Mouse (Mus musculus) embryonic fibroblast, embryonic 13.5 days (primary cell): ENCODE data around the gene Bfsp2. TPM values are rescaled to one million over a fixed set of nuclear protein-coding genes. Genes with fewer than 3 reads are reported as not detected.

Source experiments
- H3K27ac ChIP-seq: 2 replicates; pipeline ENCODE4 v1.5.1; 2012; ENCODE audit warnings: low read length, control low read depth, inconsistent platforms; ENCODE audit not compliant: insufficient read depth
- H3K4me1 ChIP-seq: 2 replicates; pipeline ENCODE4 v1.6.1; 2011; ENCODE audit warnings: low read length; ENCODE audit not compliant: control insufficient read depth, insufficient read depth
- H3K4me3 ChIP-seq: 2 replicates; pipeline ENCODE4 v1.5.1; 2011; ENCODE audit warnings: mild to moderate bottlenecking, control low read depth, low read length; ENCODE audit not compliant: insufficient read depth
- CTCF ChIP-seq: IDR thresholded peaks from 2 replicates; pipeline ENCODE4 v1.5.1; 2011; ENCODE audit warnings: mild to moderate bottlenecking, control low read depth, low read length, moderate library complexity, borderline replicate concordance; ENCODE audit not compliant: insufficient read depth
- POLR2A ChIP-seq: IDR thresholded peaks from 2 replicates; pipeline ENCODE4 v1.6.1; 2011; ENCODE audit warnings: low read depth, mild to moderate bottlenecking, control low read depth, low read length, moderate library complexity
- polyA plus RNA-seq: library from polyadenylated mRNA; stranded (reverse); fragments of >200 nt; gene quantifications from 2 replicates; pipeline ENCODE4 v1.2.4, GENCODE M21; 2011; ENCODE audit warnings: low read depth; ENCODE audit not compliant: missing spikeins, insufficient read length

Gene Bfsp2
- polyA plus RNA-seq, 1 experiment = not detected

DNA sequence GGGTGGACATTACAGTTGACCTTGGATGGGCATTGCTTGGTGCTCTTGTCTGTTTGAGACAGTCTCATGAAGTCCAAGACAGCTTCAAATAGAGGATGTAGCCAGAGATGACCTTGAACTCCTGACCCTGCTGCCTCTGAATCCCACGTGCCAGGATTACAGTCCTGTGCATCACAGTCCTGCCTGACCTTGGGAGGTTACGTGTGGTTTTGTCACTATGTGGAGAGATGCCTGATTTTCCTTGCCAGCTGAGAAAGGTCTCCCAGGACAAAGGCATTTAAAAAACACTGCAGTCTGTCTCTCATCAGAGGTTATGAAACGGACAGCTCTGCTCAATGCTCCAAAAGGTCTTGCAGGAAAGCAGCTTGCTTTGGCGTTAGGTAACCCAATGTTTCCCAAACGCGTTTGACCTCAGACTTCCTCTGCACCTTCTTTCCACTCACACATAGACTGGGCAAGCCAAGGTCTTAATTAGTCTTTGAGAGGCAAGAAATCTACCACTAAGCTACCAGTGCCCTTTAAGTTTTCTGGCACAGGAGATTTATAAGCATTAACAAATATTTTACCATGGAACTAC is 88.3 kb downstream of the Bfsp2 start:
- Histone ChIP-seq H3K4me3 (no peak overlapping the region), H3K27ac (no peak overlapping the region), H3K4me1 (no peaks in the 10 kb centered on the region)
- no peak for TF ChIP-seq CTCF
- TF ChIP-seq POLR2A = no peak

DNA sequence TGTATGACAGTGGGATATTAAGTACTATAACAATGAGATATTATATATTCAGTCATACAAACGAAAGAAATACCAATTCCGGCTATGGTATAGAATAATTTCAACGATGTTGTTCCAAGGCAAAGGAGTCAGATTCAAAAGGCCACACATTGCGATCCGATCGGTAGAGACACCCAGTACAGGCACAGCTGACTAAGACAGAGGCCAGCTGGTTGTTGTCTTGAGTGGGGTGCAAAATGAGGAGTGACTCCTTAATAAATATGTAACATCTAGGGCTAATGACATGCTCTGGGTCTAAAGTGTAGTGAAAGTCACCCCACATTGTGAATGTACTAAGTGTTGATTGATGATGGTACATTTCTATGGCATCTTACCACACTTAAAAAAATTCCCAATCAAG is 91.0 kb downstream of the Bfsp2 start:
- Histone ChIP-seq H3K27ac (no peak overlapping the region), H3K4me3 (no peak overlapping the region), H3K4me1 (no peaks in the 10 kb centered on the region)
- no peak for TF ChIP-seq POLR2A
- no peak for TF ChIP-seq CTCF

DNA sequence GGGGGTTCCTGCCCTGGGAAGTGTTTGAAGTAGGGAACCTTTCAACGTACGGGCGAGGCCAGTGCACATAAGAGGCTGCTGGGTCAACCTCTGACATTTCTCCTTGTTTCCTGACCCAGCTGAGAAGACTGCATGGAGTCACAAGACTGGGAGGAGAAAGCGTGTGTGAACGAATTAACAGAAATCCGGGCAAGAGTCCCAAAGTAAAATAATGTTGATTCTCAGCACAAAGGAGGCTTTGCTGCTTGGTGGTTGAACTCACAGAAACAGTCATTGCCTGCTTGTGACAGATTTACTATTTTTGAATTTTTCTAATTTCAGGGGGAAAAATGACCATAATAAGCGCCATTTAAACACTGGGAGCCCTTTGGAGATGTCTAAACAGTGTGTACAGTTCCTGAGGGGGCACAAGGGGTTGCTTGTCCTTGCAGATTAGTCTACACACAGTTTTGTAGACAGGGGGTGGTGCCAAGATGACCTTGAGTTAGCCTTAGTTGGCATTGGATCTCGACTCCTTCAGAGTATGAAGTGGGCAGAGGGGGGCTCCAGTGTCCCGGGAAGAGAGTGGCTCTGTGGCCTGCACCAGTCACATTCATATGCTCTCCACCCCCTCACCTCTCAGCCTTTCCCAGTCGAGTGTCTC is 93.1 kb downstream of the Bfsp2 start:
- no peak overlapping the region for H3K4me3 ChIP-seq
- no peak overlapping the region for H3K27ac ChIP-seq
- TF ChIP-seq POLR2A (no peak), CTCF (no peak)
- H3K4me1 ChIP-seq = 0 out of 2 replicates have a peak, but pooled peaks cover 2% of the 10 kb centered on the region

DNA sequence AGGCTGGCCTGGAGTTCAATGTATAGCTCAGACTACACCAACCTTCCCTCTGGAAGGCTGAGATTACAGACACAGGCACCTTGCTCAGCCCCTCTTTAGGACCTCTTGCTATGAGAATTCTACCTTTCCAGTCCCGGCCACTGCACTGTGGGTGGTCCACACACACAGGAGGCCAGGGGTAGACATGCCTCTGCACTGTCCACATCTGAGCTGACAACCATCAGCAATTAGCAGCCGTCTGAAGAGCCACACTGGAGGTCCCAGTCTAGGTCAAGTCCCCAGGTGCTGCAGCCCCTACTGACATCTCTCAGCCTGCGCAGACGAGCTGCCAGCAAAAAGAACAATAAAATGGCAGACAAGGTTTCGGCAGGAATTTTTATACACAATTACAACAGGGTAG is 93.6 kb downstream of the Bfsp2 start:
- Histone ChIP-seq H3K4me3 (no peak overlapping the region), H3K4me1 (0 out of 2 replicates have a peak, but pooled peaks cover 2% of the 10 kb centered on the region), H3K27ac (no peak overlapping the region)
- no peak for TF ChIP-seq CTCF

DNA sequence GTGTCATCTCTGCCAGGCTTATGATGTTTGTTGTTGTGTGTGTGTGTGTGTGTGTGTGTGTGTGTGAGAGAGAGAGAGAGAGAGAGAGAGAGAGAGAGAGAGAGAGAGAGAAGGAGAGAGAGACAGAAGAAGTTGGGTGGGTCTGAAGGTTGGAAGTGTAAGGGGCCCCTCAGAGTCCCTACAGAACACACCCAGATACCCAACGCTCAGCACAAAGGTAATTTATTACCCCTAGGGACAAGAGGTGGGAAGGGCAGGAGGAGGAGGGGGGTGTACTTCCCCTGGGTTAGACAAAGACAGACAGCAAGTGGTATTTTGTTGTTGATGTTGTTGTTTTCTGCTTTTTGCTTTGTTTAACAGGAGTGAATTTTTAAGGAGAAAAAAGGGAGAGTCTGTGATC is 94.6 kb downstream of the Bfsp2 start:
- H3K4me3 ChIP-seq = no peak overlapping the region
- 0 out of 2 replicates have a peak, but pooled peaks cover 2% of the 10 kb centered on the region for H3K4me1 ChIP-seq
- TF ChIP-seq CTCF (no peak), POLR2A (no peak)

DNA sequence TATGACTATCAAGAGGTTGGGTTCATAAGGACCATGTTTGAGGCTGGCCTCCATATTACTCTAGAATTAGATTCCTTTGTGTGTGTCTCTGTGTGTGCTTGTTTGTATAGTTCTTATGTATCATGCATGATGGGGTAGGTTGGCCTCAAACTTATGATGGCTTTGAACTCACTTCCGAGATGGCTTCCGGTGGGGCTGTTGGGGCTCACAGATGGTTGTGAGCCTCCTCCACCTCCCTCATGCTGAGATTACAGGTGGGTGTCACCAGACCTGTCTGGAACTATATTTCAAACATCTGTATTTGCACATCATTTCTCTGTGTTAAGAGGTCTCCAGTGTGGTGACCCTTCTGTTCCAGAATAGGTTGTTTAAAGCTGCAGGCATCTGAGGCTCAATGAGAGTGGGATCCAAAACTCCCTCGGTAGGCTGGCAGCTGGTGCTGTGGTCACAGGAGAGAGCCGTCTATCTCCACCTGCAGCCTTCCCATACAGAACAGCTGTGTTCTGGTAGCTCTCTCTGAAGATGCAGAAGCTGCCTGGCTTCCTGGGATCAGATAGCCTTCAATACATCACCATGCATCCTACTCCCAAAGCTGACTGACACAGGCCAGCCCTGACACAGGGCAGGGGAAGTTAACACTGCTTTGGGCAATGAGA is 96.0 kb downstream of the Bfsp2 start:
- H3K4me3 ChIP-seq = no peak overlapping the region
- no peak overlapping the region for H3K27ac ChIP-seq
- 0 out of 2 replicates have a peak, but pooled peaks cover 2% of the 10 kb centered on the region for H3K4me1 ChIP-seq
- TF ChIP-seq POLR2A (no peak), CTCF (no peak)

More for the DNA sequence above, 94.6 kb downstream of the Bfsp2 start:
- no peak overlapping the region for H3K27ac ChIP-seq

DNA sequence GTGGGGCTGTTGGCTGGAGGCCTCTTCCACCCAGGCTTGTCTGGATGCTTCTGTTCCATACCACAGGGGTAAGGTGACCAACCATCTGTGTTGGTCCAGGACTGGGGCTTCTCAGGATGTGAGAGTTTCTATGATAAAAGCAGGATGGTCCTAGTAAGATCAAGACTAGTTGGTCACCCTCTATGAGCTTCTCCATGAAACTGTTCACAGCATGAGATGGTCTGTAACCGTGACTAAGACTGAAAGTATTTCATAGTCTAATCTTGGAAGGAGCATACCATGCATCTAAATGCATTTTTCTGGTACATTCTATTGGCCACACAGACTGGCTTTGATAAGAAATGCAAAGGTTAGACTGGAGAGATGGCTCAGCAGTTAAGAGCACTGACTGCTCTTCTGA is 96.6 kb downstream of the Bfsp2 start:
- H3K4me3 ChIP-seq = no peak overlapping the region
- TF ChIP-seq CTCF = no peak
- TF ChIP-seq POLR2A = no peak
- no peak overlapping the region for H3K27ac ChIP-seq
- H3K4me1 ChIP-seq = 0 out of 2 replicates have a peak, but pooled peaks cover 2% of the 10 kb centered on the region

DNA sequence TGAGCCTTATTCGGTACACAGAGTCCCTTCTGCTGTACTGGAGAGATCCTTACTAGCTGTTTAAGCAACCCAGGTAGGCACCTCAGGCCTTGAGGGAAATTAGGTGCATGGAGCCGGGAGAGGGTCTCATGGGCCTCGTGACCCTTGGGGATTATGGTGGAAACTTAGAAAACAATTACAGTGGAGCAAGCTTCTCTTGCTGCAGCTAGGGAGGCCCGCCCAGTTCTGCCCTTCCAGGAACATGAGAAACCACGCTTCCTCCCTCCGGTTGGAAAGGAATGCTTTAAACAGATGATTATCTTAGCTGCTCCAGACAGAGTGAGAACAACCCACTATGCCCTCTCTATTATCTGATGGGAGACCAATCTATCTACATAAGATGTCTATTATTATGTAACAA is 97.2 kb downstream of the Bfsp2 start:
- 0 out of 2 replicates have a peak, but pooled peaks cover 2% of the 10 kb centered on the region for H3K4me1 ChIP-seq
- H3K27ac ChIP-seq = no peak overlapping the region
- H3K4me3 ChIP-seq = no peak overlapping the region
- TF ChIP-seq POLR2A (no peak), CTCF (no peak)

DNA sequence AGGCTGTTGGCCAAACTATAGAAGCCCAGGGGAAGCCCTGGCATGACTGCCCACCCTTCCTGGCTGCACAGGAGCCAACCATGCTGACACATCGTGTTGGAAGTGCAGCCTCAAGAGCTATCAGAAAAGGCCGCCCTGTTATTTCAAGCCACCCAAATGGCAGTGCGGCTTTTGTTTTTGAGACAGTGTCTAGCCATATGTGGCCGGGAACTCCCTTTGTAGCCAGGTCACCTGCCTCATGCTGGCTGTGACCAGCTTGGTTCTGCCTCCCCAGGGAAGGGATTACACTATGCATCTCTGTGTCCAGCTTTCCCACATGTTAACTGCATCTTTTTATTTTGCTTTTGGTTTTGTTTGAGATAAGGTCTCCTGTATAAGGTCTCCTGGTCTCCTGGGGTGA is 99.7 kb downstream of the Bfsp2 start:
- TF ChIP-seq CTCF (no peak), POLR2A (no peak)
- Histone ChIP-seq H3K4me1 (peaks cover 8% of the 10 kb centered on the region), H3K4me3 (no peak overlapping the region), H3K27ac (no peak overlapping the region)

DNA sequence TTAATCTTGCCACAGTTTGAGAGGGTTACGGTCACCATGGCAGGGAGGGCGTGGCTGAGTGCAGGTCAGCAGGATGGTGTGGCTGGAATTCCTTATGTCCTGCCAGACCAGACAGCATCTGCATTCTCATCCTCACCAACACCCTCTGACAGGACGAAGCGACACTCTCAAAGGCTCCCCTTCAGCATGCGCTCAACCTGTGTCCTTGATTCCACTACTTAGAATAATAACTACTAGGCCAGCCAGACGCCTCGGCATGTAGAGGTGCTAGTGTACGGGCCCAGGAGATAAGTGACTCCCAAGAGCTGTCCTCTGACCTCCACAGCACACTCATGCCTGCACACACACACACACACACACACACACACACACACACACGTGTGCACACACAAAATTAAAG is 101.0 kb downstream of the Bfsp2 start:
- Histone ChIP-seq H3K4me1 (peaks cover 8% of the 10 kb centered on the region), H3K27ac (no peak overlapping the region), H3K4me3 (no peak overlapping the region)
- no peak for TF ChIP-seq CTCF
- TF ChIP-seq POLR2A = no peak
